Mouse (Mus musculus): ENCODE data around the gene Rcbtb2.
"Not testable (repeated sequence)": the region's sequence is repeated elsewhere in the genome, so short reads cannot be mapped to it uniquely, and the experiment has no call there.

GRCm38 (mm10) chr14:73114952-73115351 is 7.9 kb upstream of the Rcbtb2 start:
- TF ChIP-seq CTCF (IDR thresholded peaks at IDR 0.05; ENCODE audit: borderline replicate concordance, extremely low read depth, insufficient read depth, insufficient read length); POLR2A (IDR thresholded peaks at IDR 0.05; ENCODE audit: borderline replicate concordance, extremely low read depth, insufficient read depth, insufficient read length, poor library complexity, severe bottlenecking): not testable (repeated sequence)
